Mouse (Mus musculus): ENCODE results near the gene Pde4b.

The Pde4b gene

GRCm38 (mm10) chr4:102574666-102575254, 487.4 kb downstream of the Pde4b start:
- no peak for DNase-seq (ENCODE audit: low read depth)

- no peak for DNase-seq (ENCODE audit: low read depth)
These were observed 488.8 kb downstream of the Pde4b start for GRCm38 (mm10) chr4:102576109-102576508.

- no peak for DNase-seq (ENCODE audit: low read depth)
These were observed 490.3 kb downstream of the Pde4b start for GRCm38 (mm10) chr4:102577636-102578035.

- DNase-seq (ENCODE audit: low read depth), result no peak
These were observed 491.7 kb downstream of the Pde4b start for GRCm38 (mm10) chr4:102579051-102579450.

GRCm38 (mm10) chr4:102579746-102580145, 492.4 kb downstream of the Pde4b start:
- no peak for DNase-seq (ENCODE audit: low read depth)

GRCm38 (mm10) chr4:102582165-102582749, 494.9 kb downstream of the Pde4b start:
- no peak for DNase-seq (ENCODE audit: low read depth)

GRCm38 (mm10) chr4:102582963-102583362, 495.6 kb downstream of the Pde4b start:
- DNase-seq (ENCODE audit: low read depth), result no peak

- no peak for DNase-seq (ENCODE audit: low read depth)
These were observed 496.1 kb downstream of the Pde4b start for GRCm38 (mm10) chr4:102583469-102583868.

GRCm38 (mm10) chr4:102584601-102585265, 497.4 kb downstream of the Pde4b start:
- no peak for DNase-seq (ENCODE audit: low read depth)

- no peak for DNase-seq (ENCODE audit: low read depth)
These were observed 498.2 kb downstream of the Pde4b start for GRCm38 (mm10) chr4:102585541-102585940.

GRCm38 (mm10) chr4:102586787-102587186, 499.4 kb downstream of the Pde4b start:
- DNase-seq (ENCODE audit: low read depth), result no peak

- no peak for DNase-seq (ENCODE audit: low read depth)
These were observed 501.5 kb downstream of the Pde4b start for GRCm38 (mm10) chr4:102588668-102589455.

- no peak for DNase-seq (ENCODE audit: low read depth)
These were observed 502.2 kb downstream of the Pde4b start for GRCm38 (mm10) chr4:102589537-102590031.

GRCm38 (mm10) chr4:102591798-102592197, 504.5 kb downstream of the Pde4b start:
- DNase-seq (ENCODE audit: low read depth), result no peak

- no peak for DNase-seq (ENCODE audit: low read depth)
These were observed 505.2 kb downstream of the Pde4b start for GRCm38 (mm10) chr4:102592541-102592940.

GRCm38 (mm10) chr4:102593631-102594030, 506.3 kb downstream of the Pde4b start:
- no peak for DNase-seq (ENCODE audit: low read depth)

GRCm38 (mm10) chr4:102594506-102594905, 507.2 kb downstream of the Pde4b start:
- no peak for DNase-seq (ENCODE audit: low read depth)

- DNase-seq (ENCODE audit: low read depth), result no peak
These were observed 516.6 kb downstream of the Pde4b start for GRCm38 (mm10) chr4:102603968-102604367.

GRCm38 (mm10) chr4:102605231-102605630, 517.9 kb downstream of the Pde4b start:
- no peak for DNase-seq (ENCODE audit: low read depth)

GRCm38 (mm10) chr4:102605722-102606341, 518.5 kb downstream of the Pde4b start:
- DNase-seq (ENCODE audit: low read depth), result no peak

- no peak for DNase-seq (ENCODE audit: low read depth)
These were observed 519.5 kb downstream of the Pde4b start for GRCm38 (mm10) chr4:102606825-102607224.

Data from c-Kit-positive CD71-negative TER-119-negative erythroid progenitor cells, embryonic 14.5 days (primary cell).